Mouse (Mus musculus) cerebellum, adult 9-10 months (tissue): ENCODE measurements around the gene Cops7b.
"Not testable (repeated sequence)": the region's sequence is repeated elsewhere in the genome, so short reads cannot be mapped to it uniquely, and the experiment has no call there.

ENCODE experiments used
- DNase-seq: peaks from one replicate; pipeline ENCODE4 v3.0.0; 2022

Gene Cops7b

DNA sequence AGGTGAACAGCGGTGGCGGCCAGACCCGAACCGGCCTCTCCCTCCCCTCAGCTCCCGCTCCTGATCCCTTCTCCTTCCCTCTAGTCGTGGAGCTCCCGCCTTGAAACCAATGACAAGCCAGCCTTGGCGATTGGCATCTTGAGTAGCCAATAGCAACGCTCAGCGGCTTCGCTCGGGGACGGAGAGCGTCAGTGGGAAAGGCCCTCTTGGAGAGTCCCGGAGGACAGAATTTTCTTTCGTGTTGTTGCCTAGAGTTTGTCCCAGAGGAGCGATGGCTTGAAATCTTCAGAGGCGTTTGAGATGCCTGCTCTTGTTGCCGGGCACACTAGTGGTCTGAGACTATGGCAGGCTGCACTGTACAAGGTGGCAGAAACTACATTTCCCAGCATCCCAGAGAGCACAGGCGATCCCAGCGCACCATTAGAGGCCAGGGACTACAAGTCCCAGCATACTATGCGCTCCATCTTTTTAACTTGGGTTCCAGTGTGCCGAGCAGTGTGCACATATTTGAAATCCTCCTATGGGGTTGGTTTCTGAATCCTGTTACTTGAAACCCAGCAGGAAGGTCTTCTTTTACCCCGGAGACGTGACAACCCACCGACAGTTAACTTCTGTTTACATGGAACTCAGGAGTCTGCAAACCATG, at the start of gene Cops7b, which contains the start of gene Pde6d:
Cops7b (plus strand) TSS at position 454 of the 646 bp plus-strand sequence.
Pde6d (minus strand) TSS at position 179 of the 646 bp plus-strand sequence.
- DNase-seq, result peak; percentile 98

DNA sequence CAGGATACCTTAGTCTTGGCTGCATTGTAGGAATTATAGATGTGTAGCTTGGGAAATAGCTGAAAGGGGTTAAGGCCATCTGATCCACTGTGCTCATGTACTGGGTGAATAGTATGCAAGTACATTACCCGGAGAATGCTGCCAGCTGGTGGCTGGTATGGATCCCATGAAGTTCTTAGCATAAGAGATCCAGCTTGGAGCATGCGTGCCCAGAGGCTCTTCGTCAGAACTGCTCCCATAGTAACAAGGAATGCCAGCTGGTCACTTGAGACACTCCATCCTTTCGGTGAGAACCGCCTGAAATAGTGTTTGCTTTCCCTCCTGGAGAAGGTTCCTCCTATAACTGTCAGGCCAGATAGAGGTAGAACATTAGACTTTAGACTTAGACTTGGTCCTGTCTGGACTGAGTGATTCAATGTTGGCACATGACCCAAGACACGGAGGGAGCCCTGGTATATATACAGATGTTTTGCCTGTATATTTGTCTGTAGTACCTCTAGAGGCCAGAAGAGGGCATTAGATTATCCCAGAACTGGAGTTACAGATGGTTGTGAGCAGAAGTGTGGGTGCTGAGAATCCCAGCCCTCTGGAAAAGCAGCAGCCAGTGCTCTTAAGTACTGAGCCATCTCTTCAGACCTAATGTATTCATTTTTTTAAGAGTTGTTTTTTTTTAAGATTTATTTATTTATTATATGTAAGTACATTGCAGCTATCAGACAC, 49.1 kb upstream of the Cops7b start:
- peak; percentile 58 for DNase-seq

DNA sequence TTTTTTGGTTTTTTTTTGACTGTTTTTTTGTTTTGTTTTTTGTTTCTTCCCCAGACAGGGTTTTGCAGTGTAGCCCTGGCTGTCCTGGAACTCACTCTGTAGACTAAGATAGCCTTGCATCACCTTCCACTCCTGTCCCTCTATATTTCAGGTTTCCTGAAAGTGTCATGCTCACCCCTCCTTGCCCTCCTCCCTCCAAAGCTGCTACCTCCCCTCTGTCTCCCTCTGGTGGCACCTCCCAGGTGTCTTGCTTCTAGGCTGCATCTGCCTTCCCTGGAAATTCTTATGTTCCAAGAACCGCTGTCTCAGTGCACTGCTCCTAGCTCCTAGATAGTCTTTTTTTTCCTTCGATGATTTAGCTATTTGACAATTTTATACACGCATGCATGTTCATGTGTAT, 44.3 kb upstream of the Cops7b start:
- no peak for DNase-seq

DNA sequence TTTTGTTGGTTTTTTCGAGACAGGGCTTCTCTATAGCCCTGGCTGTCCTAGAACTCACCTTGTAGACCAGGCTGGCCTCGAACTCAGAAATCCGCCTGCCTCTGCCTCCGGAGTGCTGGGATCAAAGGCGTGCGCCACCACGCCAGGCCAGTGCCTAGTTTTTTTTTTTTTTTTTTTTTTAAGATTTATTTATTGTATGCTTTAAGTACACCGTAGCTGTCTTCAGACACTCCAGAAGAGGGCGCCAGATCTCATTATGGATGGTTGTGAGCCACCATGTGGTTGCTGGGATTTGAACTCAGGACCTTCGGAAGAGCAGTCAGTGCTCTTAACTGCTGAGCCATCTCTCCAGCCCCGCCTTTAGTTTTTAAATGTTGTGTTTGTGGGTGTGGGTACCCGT, 43.1 kb upstream of the Cops7b start:
- not testable (repeated sequence) for DNase-seq

DNA sequence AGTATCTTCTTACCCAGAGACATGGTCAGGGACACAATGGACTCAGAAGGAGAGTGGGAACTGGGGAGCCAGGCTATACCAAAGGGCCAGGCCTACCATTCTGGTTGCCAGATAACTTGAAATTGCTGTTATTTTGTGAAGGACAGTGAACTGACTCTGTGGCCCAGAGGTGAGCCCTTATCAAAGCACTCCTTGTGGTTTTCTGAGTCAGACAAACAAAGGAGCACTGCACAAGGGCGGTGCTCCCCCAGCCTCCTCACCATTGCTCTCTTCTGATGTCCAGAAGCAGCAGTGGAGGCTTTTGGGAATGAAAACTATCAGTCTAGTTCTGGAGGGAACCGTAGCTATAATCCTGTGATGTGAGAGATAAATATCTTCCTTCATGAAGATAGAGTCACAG, 40.1 kb upstream of the Cops7b start:
- no peak for DNase-seq

DNA sequence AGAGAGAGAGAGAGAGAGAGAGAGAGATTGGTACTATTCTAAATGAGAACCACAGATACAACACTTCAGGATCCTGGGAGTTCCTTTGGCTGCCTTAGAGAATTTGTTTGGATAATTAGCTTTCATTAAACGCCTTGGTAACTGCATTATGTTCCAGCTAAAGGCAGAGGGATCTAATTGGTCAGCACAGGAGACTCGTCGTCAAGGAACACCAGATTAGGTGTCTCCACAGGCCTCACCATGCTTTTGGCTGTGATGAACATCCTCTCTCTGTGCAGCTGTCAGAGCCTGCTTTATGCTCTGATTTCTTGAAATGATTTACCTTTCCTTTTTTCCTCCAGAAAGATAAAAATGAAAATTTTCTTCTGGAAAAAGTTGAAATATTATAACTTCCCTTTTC, 35.9 kb upstream of the Cops7b start:
- DNase-seq, result no peak

DNA sequence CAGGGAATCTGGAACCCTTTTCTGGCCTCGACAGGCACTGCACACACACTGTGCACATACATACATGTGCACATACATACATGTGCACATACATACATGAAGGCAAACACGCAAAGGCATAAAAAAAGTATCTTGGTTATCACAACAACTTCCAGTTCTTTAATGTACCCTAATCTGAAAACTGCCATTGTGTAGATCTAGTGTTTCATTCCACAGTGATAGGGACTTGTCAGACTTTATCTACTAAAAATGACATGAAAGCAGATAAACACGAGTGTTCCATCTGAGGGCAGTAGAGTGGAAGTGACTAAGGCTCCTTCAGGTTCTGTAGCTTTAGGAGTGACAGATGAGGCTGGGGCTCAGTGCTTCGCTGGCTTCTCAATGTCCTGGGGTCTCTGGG, 31.4 kb upstream of the Cops7b start:
- DNase-seq, result no peak

DNA sequence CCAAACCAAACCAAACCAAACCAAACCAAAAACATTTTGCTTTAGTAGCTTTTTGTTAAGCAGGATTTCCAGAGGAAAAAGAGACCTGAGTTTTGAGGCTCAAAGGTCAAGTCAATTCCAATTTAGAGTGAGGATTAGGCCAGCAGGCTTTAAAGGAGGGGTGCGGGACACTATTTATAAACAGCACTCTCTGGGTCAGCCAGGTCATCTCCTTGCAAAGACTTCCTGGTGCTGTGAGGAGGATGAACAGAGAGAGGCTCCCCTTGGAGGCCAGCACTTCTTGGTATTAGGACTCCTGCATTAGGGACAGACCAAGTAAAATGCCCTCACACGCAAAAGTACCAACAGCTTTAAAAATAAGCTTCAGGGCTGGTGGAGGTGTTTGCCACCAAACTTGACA, 30.8 kb upstream of the Cops7b start:
- no peak for DNase-seq

DNA sequence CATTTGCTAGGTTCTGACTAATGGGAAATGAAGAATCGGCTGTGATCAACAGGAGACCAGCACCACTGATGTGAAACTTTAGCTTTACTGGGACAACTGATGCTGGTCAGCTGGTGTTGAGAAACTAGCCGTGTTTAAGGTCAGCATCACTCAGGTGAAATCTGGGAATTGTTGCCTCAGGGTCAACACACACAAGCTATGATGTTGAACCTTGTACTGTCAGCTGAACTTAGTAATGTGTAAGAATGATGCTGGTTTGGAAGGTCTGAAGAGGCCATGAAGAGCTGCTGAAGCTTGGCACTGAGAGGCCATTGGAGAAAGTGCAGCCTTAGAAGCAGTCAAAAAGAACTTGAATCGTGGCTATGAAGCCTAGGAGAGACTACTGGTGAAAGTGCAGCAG, 27.0 kb upstream of the Cops7b start:
- DNase-seq, result no peak

DNA sequence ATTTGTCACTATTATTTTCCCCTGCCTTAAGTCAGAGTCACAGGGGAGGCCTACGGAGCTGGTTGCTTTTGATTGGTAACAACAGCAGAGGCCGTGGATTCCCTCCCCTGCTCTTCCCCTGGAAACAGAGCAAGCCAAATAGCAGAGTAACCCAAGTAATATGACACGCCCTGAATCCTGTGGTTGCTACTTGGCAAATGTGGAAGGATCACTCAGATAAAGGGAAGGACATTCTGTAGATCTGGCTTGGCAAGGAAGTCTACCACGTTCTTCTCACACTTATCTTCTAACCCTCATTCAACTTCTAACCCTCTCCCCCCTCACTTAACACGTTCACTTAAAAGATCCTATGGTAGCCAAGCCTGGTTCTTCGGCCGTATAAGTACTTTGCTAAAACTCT, 24.8 kb upstream of the Cops7b start:
- DNase-seq, result no peak

DNA sequence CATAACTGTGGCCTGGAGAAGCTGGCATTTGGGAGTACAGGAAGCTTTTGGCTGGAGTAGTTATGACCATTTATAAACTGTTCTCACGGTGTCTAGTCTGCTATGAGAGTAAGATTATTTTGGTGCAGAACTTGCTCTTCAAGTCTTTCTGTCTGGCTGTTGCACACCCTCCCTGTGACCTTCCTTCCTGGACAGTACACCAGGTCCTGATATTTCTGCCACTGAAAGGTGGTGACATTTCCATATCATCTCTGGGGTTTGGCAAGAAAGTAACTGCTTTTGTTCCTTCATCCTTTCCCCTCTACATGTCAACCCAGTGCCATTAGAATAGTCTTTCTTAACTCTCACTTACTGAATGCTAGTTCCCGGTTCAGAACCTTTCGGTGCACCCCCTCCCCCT, 23.5 kb upstream of the Cops7b start:
- no peak for DNase-seq

DNA sequence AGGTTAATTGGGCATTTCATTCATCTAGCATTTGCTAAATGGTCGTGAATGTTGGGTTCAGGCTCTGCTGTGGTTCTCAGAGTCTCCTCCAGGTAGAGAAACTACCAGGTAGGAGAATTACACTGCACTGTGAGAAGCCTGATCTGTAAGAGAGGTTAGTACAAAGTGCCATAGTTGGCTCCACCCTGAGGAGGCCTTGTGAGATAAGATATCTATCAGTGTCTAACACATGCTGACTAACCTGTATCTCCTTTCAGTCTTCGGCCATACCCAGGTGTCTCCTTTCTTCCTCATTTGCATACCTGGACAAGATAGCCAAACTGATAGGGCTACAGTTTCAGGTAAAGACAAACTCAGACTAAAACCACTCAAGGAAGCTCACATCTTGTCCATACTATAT, 20.0 kb upstream of the Cops7b start:
- DNase-seq, result no peak

DNA sequence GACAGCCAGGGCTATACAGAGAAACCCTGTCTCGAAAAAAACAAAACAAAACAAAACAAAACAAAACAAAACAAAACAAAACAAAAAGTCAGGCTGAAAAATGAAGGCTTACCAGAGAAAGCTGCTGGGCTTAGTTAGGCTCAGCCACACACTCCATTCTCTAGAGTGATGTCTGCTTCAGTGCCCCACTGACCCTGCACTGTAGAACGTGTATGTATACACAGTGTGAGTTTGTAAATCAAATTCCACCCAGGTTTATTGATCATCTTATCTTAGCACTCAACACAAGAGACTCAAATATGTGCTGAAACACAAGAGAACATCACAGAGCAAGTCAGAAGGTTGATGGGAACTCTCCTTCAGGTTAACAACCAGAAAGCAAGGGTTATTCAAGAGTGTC, 14.3 kb upstream of the Cops7b start:
- DNase-seq, result no peak

DNA sequence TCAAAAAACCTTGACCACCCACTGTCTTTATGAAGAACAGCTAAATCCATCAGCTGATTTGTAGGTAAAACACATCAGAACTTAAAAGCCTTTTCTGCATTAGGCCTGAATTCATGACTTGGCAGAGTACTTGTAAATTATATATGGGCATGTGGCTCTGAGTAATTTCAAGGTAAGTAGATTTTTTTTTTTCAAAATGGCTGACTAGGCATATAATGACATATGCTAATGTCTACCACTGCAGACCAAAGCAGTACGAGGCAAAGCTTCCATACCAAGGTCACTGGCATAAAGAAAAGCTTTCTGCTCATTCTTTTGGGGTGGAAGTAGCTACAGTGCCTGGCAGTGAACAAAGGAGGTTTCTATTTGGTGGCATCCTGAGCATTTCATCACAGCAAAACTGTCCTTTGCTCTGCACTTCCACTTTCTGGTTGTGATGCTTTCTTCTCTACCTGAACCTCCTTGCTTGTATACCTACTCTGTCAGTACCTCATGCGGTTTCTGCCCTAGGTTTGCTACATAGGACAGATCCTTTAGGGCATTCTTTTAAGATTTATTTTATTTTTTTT, 13.3 kb upstream of the Cops7b start:
- DNase-seq, result no peak

DNA sequence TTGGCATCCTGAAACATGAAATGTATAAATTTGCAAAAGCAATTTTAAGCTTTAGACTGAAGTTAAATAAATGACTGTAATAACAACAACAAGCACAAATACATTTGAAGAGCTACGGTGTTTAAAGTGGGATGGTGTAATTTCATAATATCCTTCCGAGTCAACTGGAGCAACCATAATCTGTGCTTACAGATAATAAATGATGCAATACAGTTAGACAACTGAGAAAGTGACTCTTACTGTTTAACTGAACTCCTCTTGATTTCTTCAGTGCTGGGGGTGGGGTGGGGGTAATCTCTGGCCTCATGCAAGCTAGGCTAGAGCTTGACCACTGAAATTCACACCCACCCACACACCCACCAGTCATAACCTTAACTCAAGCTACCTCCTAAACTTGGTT, 11.3 kb upstream of the Cops7b start:
- DNase-seq, result no peak

DNA sequence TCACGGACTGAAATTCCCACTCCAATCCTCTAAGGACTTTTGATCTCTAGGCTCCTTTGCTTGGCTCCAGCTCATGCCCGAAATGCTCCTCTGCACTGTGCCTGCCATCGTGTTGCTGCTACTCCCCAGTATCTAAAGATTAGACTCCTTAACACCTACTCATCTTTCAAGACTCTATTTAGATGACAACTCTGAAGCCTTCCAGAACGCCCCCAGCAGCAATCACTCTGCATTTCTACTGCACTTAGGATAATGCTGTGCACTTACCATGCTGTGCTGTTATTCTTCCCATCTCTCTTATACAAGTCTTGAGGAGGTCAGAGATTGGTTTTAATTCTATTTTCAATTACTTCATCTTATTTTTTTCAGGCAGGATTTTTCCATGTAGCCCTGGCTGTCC, 10.8 kb upstream of the Cops7b start:
- no peak for DNase-seq

DNA sequence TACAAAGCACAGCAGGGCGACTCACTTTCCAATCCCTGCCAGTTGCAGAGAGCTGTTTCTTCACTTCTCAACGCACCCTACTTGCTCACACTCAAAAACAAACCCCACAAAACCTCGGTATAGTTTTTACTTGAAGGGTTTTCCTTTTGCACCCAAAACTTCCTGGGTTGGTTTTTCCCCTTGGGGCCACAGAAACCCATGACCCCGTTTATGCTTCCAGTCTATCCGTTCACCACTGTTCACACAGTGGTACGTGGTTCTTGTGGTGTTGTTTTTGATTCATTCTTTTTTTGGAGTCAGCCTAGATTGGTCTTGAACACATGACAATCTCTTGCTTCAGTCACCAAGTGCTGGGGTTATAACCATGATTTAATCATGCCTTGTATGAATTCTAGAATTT, 2.3 kb upstream of the Cops7b start:
- no peak for DNase-seq

DNA sequence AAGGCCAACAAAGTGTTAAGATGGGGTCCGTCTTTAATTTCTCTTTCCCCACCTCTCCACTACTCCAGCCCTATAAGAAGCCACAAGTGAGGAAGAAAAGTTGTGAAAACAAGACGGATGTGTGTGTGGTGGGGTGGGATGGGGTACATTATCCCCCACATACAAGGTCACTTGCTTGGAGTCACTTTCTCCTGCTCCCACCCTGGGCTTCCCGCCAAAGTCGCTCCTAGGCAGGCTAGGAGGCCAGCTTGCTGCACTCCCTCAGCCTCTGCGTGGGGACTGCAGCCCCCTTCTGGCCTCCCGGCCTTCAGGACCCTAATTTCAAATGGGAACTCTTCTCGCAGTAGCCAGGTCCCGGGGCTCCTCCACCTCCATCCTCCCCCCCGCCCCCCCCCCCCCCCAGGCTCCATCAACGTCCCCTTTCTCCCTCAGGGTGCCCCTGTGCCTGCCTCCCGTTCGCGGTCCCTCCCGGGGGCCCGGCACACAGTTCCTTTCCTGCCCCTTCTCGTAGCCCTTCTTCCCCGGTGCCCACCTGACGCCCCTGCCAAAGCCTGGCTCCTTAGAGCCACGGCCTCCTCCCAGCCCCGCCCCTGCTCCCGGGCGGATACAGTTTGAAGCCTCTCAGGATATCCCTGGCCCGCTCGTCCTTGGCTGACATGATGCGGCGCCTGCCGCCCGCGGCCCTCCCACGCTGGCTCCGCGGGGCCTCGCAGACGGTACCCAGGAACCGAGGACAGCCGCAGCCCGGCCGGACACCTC, 833 bp upstream of the Cops7b start:
- DNase-seq, result peak; percentile 48

DNA sequence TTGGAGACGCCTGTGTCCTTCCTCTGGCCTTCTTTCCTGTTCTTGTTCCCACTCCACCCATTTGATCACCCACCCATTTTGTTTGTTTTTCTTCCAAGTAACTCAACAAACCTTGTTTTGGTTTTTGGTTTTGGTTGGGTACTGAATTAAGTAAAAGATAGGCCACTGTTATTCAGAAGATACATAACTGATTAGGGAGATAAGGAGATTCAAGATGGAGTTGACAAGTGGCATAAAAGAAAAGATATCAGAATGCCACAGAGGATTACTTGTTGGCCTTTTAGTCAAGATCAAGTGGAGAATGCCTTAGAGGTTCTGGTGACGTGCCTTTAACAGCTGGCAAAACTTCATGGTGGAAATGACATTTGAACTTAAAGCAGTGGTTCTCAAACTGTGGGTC, 1.0 kb downstream of the Cops7b start:
- DNase-seq, result peak; percentile 36

DNA sequence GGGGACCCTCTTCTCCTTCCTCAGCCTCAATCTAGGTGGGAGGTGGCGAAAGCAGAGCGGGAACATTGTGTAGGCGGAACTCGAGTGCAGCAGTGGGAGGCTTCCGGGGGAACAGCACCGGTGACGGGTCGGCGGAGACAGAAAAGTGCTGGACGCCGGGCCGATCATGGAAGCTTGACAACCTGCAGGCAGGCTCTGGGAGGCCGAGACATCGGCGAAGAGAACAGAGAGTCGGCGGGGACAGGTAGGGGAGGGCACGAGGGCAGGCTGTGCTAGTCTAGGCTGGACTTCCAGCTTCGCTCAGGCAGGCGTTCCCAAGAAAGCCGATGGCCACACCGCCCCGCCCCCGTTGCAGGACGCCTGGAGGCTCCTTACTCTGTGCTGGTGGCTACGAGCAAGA, 4.3 kb downstream of the Cops7b start:
- DNase-seq, result peak; percentile 76

DNA sequence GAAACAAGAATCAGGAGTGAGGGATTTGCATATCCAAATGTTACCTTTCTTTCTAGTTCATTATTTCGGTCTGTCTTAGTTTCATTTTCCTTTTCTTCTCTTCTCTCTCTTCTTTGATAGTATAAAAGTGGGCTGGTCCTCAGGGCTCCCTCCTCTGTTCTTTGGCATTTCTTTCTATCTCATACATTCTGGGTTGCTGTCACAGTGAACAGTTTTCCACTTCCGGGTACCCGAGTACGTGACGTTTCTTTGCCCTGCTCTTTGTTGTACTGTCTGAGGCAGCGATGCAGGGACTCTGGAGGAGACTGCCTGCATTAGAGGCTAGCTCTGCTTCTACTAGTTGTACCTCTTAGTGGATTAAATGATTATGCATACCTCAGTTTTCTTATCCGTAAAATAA, 11.8 kb downstream of the Cops7b start:
- DNase-seq, result no peak

DNA sequence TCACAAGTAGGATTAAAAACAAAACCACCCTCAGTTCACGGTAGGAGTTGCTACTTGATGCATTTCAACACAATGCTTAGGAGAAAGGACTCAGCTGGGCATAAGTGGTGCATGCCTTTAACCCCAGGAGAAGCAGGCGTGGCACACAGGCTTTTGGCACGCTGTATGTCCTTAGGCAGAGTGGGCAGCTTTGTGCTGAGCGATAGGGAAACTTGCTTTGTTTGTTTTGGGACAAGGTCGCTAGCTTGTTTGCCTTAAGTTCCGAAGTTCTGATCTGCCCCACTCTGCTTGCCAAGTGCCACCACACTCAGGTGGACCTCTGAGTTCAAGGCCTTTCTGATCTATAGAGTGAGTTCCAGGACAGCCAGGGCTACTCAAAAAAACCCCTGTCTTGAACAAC, 12.6 kb downstream of the Cops7b start:
- no peak for DNase-seq

DNA sequence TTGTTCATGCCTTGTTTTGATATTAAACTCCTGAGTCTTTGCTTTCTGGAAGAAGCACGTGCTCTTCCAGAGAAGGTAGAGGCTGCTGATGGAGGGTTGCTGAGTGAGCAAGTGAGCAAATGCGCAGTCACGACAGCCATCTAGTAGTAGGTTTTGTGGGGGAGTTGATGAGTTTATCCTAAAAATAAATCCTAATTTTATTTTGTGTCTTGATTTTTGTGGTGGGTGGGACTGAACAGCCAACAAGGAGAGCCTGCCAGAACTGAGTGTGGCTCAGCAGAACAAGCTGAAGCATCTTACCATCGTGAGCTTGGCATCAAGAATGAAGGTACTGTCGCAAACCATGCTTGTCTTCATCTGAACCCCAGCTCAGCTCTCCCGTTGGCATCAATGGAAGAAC, 13.8 kb downstream of the Cops7b start:
- DNase-seq, result no peak

DNA sequence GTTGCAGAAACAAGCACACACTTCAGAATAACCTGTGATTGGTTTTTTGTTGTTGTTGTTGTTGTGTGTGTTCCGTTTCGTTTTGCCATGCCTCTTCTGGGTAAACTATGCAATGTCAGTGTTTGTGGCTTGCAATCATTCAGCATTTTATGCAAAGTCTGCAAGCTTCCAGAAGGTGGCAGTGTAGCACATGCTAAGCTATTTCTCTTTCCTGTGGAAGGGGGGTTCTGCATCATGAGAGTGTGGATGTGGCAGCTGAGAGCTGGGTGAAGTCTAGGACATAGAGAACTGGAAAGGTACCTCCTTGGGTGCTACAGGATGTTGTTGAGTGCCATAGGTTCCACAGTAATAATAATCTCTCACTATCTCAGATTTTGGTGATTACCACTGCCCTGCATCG, 15.8 kb downstream of the Cops7b start:
- DNase-seq, result no peak
